Mouse (Mus musculus) lung, postnatal 14 days (tissue): ENCODE data around the gene Med6.

Experiments used
- DNase-seq: peaks from one replicate; pipeline ENCODE4 v3.0.0; 2021

Gene Med6

DNA sequence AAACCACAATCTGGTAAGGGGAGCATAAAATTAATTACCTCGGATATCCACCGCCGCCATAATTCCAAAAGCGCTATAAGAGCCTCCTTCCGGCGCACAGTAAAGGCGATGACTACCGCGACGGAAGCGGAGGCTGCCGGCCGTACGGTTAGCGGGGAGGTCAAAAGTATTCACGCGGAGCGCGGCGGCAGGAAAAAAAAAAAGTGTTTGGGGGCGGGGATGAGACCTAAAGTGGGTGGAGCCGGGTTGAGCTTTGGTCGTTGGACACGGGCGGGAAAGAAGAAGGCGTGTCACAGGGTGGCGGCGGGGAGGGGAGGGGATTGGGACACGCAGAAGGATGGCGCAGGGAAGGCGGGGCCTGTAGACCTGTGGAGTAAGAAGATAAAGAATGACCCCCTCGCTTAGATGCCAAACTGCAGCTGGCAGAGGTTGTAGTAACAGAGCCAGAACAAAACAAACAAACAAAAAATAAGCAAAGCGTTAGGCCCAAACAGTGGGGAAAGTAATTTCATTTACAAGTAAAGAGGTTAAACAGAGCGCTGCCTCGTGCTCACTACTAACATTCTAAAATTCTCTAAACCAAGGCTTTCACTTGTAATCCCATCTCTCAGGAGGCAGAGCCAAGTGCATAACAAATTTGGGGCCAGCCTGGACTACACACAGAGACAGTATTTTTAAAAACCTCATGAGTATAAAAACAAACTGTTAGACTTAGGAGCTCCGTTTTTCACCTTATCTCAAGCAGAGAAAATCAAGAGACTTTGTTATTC, at the start of gene Med6:
Gene Med6 (minus strand): TSS at position 107 of the 770 bp plus-strand sequence.
- DNase-seq, result peak; percentile 92

DNA sequence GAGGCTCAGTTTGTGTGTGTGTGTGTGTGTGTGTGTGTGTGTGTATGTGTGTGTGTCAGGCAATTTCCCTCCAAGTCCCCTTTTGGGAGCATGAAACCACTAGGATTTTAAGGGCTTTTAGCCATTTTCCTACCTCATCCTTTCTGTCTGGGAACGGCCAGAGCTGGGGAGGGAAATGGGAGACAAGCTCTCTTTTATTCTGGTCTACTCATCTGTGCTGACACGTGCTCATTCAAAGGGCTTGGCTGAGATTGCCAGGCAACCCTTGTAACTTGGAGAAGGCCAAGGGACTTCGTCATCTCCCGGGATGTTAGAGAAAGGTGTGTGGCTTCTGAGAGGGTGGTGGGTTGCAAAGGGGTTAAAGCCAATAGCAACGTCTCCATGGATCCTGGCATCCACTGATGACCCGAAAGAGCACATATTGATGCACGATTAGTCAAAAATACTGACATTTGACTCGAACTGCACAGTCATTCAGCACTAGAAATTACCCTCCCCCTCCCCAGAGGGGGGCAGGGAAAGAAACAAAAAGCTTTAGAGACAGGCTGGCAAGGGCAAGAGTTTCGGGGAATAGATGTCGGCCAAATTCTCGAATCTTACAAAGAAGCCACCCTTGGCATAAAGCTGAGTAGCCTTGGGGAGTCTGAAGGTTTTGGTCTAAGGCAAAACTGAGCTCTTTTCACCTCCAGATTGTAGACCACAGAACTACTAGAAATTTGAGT, 47.7 kb upstream of the Med6 start:
- DNase-seq, result no peak

DNA sequence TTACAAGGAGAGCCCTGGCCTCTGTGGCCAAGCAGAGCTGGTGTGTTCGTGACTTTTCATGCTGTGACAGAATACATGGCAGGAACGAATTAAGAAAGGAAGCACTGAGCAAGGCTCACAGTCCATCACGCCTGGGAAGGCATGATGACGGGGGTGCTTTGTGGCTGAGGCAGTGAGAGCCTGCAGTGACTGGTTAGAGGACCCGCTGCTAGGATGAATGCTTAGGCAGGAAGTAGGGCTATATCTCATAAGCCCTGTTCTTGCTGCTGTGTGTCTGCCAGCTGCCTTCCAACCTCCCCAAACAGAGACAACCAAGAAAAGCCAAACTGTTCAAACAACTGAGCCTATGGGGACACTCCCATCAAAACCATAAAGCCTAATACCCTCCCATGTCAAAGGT, 45.8 kb upstream of the Med6 start:
- no peak for DNase-seq

DNA sequence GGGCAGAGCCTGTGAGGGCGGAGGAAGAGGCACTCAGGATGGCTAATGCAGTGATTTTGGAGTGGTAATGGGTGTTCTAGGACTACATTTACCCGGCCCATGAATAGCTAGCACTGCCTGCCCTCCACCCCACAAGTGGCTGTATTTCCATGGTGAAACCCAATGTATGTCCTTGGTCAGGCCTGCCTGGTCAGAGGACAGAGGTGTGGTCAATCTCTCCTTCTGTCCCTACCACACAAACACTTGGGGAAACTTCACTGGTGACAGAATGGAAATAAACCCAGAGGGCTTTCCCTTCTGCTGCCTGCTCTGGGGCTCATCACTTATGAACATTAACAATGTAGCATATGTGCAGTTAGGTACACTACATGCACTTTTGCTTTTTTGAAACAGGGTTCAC, 38.4 kb upstream of the Med6 start:
- DNase-seq, result no peak

DNA sequence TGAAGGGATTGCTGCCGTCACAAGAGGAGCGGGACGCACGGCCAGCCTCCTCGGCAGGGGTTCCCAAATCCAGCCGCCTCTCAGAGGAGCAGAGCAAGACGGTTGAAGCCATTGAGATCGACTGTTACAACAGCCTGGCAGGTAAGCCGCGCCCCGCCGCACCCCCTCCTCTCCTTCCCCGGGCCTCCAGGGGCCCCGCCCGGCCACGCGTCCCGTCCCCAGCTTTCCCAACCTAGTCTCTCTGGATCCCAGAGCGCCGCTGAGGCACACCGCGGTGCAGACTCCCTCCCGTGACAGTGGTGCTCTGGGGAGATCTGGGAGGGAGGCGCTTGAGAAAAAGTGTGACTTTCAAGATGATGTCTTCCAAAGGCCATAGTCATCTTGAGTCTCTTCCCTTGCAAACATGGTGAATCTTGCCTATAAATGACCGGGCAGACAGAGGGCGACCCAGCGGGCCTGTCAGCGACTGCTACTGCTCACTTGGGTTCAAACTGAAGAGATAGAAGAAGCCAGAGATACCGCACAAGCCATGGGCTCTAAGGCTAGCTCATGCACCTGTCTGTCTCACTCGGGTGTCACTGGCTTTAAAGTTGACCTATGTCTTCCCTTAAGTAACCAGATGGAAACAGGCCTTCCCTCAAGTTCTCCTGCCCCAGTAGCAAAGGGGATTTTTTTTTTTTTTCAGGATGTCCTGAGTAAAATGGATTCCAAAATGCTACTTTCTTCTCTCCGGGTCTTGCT, 37.0 kb upstream of the Med6 start:
- peak; percentile 7 for DNase-seq

DNA sequence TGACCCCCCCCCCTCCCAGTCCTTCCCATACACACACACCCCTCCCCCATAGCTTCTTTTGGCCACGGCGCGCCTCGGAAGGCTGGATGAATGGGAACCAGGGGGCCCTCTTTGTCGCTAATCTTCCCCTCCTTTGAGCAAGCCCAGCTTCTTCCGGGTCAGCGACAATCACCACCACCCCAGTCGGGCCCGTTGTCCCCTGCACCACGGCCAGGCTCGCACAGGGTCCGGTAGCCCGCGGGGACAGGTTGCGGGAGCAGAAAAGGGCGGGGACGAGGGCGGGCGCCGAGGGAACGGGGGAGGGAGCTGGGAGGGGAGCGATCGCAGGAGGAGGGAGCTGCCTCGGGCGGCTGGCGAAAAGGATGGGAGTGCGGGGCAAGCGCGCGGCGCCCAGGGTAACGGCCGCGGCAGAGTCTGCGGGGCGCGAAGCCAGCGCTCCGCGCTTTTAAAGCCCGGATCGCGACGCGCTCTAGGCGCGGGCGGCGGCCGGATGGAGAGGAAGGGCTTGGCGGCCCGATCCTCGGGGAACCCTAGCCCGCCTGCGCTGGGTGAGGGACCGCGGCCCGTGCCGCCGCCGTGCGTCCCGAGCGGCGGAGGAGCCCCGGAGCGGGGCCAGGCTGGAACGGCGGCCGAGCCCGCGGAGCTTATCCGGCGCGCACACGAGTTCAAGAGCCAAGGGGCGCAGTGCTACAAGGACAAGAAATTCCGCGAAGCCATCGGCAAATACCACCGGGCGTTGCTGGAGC, 36.3 kb upstream of the Med6 start, which contains the start of gene Ttc9:
Gene Ttc9 (plus strand): TSS at position 335 of the 746 bp plus-strand sequence.
- DNase-seq, result peak; percentile 37

DNA sequence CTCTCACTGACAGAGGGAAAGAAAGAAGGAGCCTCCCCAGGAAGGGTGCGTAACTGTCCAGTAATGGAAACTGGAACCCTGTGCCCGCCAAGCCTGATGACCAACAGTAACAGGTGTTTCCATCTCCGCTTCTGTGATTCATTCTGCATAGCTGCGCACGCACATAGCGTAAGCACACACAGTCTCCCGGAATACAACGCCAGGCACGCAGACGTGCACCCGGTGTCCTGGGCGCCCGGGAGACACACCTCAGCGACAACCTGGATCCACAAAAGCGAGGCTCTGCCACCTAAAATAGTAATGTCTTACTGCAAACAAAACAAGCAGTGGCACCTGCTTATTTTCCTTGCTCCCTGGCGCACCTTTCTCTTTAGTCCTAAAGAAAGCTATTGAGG, 35.7 kb upstream of the Med6 start:
- peak; percentile 30 for DNase-seq

DNA sequence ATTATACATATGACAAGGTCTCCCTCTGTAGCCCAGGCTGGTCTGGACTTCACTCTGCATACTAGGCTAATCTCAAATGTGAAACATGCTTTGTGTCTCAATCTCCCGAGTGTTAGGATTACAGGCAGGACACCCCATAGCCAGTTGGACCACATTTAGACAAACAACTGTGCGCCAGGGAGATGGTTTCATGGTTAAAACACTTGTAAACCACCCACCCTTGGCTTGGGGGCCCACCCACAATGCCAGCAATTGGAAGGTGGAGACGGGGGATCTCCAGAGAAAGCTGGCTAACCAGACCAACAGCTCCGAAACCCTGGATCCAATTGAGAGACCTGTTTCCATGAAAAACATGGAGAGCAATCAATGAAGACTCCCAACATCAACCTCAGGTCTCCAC, 33.3 kb upstream of the Med6 start:
- DNase-seq, result no peak

DNA sequence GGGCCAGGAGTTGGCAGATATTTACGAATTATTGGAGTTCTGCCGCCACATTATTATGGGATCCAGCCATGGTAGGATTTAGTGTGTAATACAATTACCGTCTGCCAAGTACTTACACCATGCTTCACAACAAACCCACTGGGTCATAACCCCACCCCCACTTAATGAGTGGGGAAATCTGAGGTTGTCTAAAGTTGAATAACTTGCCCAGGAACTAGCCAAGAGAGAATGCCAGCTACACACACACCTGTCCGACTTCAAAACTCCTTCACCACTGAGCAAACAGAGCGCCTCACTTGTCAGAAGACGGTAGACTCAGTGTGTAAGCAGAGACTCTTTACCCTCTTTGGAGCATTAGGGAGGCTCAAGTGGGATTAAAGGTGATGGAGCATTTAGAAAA, 32.6 kb upstream of the Med6 start:
- no peak for DNase-seq

DNA sequence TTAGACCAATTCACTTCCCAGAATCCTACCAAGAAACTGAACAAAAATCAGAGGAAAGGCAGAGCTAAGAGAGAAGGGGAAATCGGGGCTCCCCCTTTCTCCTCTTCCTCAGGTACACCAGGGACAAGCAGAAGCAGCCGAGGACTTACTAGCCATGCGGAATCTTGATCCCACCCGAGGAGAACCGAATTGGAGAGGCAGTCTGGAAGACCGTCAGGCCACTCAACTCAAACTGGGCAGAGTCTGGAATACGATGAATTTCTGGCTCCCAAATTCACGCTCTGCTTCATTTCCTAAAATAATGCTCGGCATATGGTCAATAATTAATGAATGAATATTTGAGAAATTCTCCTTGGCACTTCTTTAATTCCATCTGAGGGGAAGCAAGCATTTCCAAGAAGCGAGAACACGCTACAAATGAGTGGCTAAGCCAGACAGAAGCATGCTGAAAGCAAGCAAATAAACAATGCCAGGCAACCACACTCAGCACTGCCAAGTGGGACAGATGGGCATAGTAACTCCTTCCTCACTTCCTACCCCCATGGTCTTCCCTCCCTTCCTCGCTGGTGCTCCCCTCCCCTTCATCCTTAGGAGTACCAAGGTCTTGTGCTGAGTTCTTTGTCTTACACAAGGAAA, 31.5 kb upstream of the Med6 start:
- no peak for DNase-seq

DNA sequence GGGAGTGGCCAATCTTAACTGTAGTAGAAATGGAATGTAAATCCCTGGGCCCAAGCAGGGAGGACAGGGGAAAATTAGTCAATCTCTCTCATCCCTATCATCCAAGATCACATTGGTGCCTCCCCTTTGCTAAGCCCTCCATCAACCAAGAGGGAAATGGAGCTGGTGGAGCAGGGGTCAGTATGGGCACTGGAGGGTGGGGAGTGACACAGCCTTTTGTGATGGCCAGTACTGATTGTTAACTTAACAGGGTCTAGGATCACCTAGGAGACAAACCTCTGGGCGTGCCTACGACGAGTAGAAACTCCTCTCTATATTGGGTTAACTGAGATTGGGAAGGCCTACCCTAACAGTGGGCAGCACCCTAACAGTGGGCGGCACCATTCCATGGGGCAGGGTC, 28.6 kb upstream of the Med6 start:
- no peak for DNase-seq

DNA sequence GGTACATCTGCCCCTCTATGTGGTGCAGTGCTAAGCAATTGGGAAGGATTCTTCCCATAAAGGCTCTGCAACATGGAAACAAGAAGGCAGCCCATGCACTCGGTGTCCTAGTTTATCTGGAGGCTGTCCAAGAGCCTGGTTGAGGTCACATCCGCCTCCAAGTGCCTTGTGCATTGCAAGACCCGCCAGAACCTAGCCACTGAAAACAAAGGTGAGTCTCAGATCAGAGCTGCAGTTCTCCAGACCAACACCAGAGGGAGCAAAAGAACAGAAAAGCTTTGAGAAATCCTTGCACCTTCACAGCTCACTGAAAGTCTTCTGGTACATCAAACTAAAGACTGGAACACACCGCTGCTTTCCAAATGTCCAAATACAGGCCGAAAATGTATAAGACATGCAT, 24.5 kb upstream of the Med6 start:
- peak; percentile 80 for DNase-seq

DNA sequence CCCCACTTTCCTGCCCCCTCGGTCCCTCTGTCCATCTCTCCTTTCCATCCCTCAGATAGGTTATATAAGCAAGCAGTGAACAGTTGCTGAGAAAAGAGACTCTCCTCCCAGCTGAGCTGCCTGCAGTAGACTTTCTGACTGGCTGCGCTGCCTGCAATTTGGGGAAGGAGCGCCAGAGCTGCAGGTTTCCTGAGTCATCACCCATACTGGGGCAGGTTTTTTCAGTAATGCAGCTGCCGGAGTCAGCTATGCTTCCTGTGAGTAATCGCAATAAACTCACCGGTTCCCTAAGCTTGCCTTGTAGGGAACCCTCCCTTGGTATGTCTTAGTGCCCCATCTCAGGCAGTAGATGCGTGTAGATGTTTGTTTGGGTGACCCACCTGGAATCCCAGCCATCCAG, 22.2 kb upstream of the Med6 start:
- DNase-seq, result no peak

DNA sequence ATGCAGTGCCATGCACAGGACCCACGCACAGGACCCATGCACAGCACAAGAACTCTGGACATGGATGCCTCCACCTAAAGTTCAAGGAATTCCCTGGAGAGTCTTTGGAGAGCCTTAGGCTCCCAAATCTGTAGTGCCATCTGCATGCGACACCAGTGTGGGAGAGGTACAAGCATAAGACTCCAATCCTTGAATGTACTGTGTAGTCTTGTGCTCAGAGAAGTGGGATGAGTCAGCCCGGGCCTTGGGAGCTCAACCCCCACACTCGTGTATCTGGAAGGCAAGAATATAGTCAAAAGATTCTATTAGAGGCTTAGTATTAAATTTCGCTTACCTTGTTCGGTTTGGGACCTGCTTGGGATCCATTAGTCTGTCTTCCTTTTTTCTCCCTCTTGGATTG, 21.0 kb upstream of the Med6 start:
- no peak for DNase-seq

DNA sequence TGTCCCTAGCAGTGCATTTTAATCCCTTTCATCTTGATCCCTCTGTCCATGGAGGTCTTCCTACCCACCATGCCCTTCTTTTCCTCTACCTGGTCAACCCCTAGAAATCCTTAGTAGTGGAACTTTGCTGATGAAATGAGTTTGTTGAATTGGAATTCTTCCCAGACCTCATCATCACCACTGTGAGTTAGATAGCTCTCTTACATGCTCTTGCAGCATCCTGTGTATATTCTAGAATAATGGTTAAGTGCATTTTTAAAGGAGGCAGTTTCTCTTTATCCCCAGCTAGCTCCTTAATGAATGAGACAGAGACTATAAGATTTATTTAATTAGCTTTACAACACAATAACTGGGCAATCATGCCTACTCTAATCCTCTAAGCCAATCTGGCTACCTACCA, 14.6 kb upstream of the Med6 start:
- no peak for DNase-seq

DNA sequence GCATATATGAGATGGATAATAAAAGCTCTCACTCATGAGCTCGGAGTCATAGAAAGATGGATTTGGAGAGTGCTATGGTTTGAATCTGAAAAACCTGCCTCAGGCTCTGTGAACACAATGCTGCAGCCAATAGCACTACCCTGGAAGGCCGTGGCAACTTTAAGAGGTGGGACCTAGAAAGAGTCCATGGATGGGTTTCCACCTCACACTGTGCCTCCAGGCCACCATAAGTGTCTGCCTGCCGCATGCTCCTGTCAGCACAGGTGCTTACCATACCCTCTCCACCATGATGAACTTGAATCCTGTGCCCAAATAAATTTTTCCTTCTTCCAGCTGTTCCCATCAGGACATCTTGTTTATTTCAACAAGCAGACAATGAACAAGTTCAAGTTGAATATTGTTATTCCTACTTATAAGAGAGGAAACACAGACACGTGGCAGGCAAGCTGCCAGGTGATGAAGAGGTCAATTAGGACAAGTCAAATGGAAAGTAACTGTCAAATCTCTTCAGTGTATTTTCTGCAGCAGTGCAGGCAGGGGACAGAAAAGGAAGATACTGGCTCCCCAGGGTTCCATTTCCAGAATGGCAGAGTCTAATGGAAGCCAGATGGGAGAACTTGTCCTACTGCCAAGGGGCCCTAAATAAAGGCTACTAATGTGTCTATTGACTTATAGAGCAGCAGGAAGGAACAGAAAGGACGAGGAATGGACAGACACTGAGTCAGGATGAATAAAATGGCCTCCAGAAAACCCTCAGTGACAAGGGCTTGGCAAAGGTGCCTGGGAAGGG, 10.4 kb upstream of the Med6 start:
- no peak for DNase-seq

DNA sequence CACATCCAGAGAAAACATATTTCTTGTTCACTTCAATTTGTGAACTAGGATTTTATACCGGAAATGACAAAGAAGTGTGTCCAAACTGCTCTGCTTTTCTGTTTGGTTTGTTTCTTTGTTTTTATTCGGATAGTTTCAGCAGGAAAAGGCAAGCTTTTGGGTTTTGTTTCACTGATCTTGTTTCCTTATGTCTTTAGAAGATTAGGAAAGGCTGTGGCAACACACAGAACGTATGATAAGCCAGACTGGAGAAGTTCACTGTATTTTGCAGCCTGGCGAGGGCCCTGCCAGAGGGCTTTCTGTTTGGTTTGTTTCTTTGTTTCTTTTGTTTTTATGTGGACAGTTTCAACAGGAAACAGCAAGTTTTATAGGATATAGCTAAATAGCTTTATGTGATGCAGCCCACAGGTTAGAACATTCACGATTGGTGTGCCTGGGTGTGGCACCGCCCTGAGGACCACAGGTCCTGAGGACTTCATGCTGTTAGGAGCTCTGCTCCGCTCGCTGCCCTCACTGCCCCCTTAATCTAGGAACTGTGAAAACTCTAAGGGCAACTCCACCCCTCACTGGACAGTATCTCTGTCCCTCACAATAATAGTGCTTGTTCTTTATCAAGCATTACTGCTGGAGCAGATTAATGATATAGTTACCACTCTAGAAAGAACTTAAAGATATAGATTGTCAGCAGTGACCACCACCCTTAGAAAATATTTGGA, 1.9 kb upstream of the Med6 start:
- no peak for DNase-seq

DNA sequence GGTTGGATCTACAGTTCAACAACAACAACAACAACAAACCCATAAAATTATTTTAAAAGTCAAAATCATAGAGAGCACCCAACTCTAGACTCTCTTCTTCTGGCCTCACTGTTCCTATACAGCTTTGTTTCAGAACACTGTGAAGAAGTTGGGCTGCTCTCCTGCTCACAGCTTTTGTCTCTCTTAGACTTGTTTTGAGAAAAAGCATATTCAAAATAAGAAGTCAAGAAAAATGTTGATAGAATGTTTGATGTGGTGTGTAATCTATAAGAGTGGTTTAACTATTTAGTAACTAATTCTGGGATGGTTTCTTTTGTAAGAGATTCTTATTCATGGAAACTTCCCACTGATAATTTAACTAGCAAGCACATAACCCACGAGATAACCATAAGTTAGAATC, 26.4 kb downstream of the Med6 start, which contains the start of gene Adam21:
Gene Adam21 (minus strand): TSS at position 101 of the 400 bp plus-strand sequence.
- DNase-seq, result no peak

DNA sequence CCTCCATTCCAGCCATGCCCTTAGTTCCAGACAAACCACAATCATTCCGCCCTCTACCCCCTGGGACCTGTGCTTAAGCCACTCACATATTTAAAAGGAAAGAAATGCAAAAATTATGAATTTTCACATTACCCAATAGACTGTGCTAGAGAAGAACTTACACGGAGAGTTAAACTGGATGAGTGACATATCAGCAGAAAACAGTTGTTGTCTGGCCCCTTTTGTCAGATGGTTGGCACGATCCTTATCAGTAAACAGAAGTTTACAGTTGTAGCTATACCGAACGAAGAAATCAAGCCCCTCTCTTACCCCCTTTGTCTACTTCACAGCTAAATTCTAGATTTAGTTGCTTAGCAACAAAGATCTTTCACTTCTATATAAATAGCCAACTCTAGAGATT, 26.9 kb downstream of the Med6 start:
- DNase-seq, result no peak

DNA sequence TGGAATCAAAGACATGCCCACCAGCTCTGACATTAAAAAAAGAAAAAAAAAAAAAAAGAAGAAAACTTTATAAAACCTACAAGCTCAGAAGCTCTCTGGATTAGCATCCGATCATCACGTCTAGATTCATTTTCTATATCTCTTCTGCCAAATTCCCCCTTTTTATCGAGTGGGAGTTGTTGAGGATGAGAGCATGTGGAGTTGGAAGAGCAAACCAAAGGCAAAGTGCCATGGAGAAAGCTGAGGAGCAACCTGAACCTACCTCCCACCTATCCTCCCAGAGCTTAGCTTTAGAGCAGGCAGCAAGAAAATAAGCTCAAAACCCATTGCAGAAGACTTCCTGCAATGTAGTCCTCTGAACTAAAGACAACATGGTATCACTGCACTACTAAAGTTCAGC, 30.6 kb downstream of the Med6 start:
- DNase-seq, result no peak

DNA sequence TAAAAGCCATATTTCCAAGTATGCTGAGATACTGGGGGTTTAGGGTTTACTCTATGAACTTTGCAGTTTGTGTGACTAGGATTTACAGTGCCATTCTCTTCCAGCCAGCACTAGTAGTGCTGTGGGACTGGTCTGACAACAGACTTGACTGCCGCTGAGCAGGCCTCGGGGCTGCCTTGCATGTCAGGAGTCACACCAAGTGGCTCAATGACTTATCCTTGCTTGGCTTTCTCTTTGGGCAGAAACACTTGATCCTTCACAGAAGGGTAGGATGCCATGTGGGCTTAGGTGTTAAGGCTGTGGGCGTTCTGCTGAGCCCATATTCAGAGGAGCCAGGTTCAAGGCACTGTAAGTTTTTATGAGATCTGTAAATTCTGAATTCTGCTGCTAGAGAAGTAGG, 45.5 kb downstream of the Med6 start:
- no peak for DNase-seq
